Mouse (Mus musculus) embryo, embryonic 11.5 days (tissue): Measurements from ENCODE around the gene Orc5.

Source experiments
- DNase-seq: peaks from one replicate; pipeline ENCODE4 v3.0.0-alpha.2; 2012; ENCODE audit warnings: low read depth, low spot score

The Orc5 gene

DNA sequence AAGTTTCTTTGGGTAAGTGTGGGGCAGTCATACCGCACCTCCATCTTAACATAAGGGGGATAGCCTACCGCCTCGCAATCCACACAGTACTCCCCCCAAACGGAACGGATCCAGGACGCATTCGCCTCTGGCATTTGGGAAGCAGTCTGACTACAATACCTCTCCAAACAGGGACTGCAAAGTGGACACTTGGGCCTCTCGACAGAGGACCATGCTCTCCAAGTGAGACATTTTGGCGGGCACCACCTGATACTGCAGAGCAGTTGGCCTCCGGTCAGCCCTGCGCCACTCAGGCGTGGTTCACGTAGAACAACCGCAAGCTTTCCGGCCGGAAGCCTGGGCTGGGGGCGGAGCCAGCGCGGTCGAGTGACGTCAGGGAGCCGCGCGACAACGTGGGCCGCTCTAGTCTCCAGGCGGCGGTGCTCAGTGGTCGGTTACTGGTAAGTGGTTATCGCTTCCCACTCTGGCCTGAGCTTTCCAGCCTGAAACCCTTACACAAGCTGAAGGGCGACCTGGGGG is at the start of gene Orc5:
Gene Orc5, minus strand, starts transcription at position 397 of the 519 bp plus-strand sequence.
- peak; percentile 87 for DNase-seq

DNA sequence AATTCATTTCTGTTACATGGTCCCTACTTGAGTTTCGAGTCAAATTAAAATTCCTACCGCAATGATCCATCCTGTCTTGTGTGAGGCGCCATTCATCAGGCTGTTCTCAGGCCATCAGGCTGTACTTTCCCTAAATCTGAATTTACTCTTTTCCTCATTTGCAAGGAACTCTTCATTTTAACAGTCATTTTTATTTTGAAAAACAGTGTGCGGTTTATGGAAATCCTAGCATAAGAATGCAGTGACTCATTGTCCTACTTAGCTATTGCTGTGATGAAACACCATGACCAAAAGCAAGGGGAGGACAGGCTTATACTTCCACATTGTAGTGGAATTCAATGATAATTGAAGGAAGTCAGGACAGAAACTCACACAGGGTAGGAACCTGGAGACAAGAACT is 46.8 kb upstream of the Orc5 start:
- no peak for DNase-seq

- no peak for DNase-seq
Observed at GRCm38 (mm10) chr5:22589370-22589966, 39.2 kb upstream of the Orc5 start.

GRCm38 (mm10) chr5:22587492-22587891 is 37.3 kb upstream of the Orc5 start:
- no peak for DNase-seq

DNA sequence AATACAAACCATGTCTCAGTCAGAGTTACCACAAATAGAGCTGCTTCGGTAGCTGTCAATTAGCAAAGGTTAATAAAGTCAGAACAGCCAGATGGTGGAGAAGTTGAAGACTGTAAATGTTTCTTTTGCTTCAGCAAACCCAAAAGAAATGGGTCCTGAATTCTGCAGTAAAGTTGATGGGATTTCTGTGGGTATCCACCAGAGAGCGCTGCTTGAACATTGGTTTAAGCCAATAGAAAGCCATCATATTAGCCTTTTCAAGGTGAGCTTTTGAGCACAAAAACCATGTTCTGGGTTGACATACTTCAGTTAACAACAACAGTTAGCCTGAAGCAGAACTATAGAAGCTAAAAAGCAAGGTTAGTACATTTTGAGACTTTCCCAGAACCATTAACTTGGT is 34.3 kb upstream of the Orc5 start:
- no peak for DNase-seq

DNA sequence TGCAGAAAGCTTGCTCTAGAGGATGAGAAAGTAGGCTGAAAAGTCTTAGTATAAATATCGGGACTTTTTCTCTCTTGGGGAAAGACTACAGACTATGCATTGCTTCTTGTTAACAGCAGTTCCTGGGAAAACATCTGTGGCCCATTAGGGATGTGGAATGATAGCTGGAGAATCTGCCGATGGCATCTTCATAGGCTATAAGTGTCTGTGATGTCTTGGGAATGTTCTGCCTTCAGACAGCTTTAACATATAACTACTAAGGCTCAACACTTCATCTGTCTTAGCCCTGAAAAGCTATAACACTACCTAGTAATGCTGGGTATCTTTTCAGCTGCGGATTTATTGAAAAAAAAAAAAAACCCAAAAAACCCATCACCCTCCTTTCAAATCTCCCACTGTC is 27.8 kb upstream of the Orc5 start:
- DNase-seq, result no peak

GRCm38 (mm10) chr5:22574751-22575150 is 24.5 kb upstream of the Orc5 start:
- DNase-seq, result no peak

DNA sequence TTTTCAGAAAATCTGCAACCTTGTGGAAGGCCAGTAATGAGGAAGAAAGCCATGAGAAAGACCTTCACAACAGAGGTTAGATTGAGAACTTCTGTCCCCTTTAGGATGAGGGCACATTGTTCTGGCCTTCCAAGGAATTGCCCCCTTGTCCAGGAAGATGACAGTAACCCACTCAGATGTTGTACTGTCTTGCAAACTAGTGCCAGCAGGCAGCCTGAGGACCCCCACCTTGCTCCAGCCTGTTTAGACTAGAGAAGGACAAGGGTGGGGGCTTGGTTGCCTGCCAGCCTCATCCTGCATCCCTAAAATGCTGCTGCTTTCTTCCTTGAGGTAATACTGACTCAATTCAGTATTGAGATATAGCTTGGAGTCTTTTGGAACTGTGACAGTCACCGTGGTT is 23.9 kb upstream of the Orc5 start:
- DNase-seq, result no peak

DNA sequence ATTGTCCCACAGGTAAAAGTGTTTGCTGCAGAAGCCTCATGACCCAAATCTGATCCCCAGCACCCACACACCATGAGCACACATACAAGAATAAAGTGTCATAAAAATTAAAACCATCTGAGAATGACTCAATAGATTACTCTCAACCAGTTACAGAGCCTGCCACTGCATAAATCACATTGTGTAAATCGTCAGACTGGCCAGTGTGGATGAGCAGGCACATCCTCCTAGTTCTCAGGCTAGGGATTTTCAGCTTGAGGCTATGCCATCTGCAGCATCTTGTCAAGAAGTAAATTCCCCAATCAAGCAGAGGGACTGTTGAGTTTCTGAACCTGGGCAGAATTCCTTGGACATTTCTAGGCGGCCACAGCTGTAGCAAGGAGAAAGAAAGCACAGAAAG is 23.5 kb upstream of the Orc5 start:
- no peak for DNase-seq

GRCm38 (mm10) chr5:22572881-22573280 is 22.7 kb upstream of the Orc5 start:
- DNase-seq, result no peak

- DNase-seq, result no peak
Observed at GRCm38 (mm10) chr5:22572456-22572855, 22.2 kb upstream of the Orc5 start.

DNA sequence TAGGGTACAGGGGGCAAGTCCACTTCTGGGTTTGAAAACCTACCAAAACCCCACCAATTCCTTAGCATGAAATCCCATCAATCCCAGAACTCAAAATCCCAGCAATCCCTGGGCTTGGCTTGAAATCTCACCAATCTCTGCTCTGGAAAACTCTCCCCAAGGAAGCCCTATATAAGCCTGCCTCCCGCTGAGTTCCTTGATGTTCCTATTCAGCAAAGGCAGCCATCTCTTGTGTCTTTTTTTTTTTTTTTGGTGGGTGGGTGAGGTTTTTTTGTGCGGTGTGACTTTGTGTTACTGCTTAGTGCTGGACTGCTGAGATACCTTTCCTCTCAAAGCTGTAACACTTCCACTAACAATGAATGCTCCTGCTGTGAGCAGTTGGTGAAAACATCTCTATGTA is 15.5 kb upstream of the Orc5 start:
- no peak for DNase-seq

DNA sequence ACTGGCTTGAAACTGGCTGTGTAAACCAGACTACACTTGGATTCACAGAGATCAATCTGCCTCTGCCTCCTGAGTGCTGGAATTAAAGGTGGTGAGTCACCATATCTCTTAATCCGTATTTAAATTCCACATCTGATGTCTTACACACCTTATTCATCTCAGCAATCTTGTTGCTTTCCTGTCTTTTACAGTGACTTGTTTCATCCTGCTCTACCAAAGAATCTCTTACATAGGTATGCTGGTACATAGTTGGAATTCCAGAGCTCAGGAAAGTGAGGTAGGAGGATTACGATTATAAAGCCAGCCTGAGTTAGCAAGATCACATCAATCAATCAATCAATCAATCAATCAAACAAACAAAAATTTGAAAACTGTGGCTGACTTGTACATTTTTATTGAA is 9.6 kb upstream of the Orc5 start:
- no peak for DNase-seq

DNA sequence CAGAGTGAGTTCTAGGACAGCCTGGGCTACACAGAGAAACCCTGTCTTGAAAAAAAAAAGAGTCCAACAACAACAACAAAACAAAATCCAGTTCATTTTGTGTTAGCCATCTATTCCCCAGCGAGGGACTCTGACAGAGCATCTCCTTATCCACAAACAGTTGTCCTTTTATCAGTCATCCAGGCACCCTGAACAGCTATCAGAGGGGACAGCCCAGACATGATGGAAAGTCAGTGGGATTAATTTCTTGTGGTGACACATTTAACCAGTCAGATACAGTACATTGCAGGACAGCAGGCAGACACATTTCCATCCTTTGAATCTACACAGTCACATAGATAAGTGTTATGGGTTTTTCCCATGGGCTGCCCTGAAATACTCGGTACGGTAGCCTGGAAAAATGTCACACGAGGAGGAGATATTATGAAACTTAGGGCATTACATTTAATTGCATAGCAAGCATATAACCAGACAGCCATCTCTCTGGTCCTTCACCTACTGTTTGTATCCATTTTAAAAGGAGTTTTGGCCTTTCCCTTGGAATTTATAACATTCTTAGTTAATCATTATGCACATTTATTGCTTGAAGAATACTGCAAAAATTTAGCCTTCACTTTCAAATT is 7.4 kb upstream of the Orc5 start:
- no peak for DNase-seq

GRCm38 (mm10) chr5:22556713-22557112 is 6.5 kb upstream of the Orc5 start:
- DNase-seq, result no peak

DNA sequence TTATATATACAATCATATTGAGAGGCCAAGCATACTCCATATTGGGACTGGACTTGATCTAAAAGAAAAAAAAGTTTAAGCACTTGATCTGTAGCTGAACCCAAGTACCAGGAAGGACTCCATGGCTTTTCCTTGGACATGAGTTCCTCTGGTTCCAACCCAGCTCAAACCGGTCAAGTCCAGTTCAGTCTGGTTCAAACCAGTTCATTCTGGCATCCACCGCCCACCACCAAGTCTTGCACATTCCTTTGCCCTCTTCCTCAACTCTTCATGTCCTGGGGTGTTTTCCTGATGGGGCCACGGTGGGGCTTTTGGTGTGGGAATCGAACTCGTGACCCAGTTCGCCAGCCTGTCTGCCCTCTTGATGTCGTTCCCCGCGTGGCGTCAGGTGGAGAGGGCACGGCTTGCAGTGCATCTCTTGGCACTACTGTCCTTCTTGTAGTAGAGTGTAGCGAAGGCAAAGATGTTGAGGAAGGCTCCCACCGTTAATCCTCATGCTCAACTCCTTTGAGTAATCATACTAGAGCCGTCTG is 2.1 kb upstream of the Orc5 start:
- no peak for DNase-seq

GRCm38 (mm10) chr5:22549366-22550032 is 730 bp downstream of the Orc5 start:
- DNase-seq, result no peak

- no peak for DNase-seq
Observed at GRCm38 (mm10) chr5:22548556-22549161, 1.6 kb downstream of the Orc5 start.

GRCm38 (mm10) chr5:22546536-22546935 is 3.7 kb downstream of the Orc5 start:
- no peak for DNase-seq

DNA sequence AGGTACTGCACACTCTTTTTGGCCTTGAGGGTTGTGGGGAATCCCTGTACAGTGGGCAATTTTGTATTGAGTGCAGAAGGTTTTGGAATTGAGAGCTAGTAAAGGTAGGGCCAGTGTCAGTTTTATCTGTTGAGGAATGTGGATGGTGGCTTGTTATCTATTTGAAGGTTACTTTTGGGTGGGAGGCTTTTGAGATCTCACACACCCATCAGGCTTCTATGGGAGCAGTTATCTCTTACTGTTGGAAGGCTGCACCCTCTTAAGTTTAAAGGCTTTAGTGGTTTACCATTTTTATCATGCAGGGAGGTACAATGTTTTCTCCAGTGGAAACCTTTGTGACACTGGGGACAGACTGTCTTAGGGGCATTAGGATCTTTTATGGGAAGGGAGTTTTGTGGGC is 4.9 kb downstream of the Orc5 start:
- no peak for DNase-seq

DNA sequence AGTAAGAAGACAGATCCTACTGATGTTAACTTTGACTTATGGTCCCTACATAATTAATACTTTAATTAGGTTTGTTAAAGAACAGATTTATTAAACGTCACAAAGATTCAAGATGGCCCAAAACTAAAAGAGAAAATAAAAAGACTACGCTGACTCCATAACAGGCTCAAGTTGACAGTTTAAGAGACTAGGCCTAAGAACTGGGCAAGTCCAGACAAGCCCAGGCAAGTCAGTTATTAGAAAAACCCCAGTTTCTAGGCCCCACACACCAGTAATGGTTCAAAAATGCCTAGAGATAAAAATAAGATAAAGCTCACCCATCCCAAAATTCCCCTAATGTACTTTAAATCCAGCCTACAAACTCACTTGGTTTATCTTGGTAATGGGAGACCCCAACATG is 7.6 kb downstream of the Orc5 start:
- no peak for DNase-seq

DNA sequence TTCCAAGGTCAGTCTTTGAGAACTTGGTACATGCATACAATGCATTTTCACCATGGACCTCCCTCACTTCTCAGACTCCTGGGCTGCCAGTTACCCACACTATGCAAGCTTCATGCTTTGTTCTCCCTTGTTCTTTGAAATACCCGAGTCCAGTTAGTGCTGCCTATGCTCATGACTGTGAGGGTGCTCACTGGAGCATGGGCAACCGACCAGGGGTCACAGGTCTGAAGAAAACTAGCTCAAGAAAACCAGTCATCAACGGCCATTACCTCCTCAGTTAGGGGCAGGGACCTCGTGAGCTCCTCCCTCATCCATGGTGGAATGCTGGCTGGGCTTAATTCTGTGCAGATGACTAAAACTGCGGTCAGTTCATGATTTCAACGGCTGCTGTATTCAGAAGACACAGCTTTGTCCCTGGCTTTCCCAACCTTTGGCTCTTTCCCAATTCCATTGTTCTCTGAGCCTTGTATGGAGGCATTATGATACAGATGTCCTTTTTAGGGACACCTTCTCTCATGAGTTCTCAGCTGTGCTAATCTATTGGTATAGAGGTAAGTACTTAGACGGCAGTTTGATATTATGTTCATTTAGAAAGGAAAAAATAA is 11.1 kb downstream of the Orc5 start:
- DNase-seq, result no peak
